Mouse (Mus musculus) heart, postnatal 0 days (tissue): ENCODE results near the gene Tcte3. TPM values are rescaled to one million over a fixed set of nuclear protein-coding genes. Genes with fewer than 3 reads are reported as not detected.
"Not testable (repeated sequence)": the region's sequence is repeated elsewhere in the genome, so short reads cannot be mapped to it uniquely, and the experiment has no call there.

Experiments used
- ATAC-seq: fragments of 200-750 bp; cut with Nextera tagmentation; 2 replicates; pipeline ENCODE4 v1.8.0; 2017; ENCODE audit warnings: low read depth, moderate number of reproducible peaks, moderate library complexity; ENCODE audit not compliant: insufficient read depth
- DNase-seq: peaks from one replicate; pipeline ENCODE4 v3.0.0-alpha.2; 2016; ENCODE audit warnings: low spot score
- H3K27ac ChIP-seq: fragments of 300-500 bp; sonication (generic); 2 replicates; pipeline ENCODE4 v1.5.1; 2014; ENCODE audit warnings: low read depth, mild to moderate bottlenecking
- H3K27me3 ChIP-seq: fragments of 300-500 bp; sonication (generic); 2 replicates; pipeline ENCODE4 v1.6.1; 2014; ENCODE audit warnings: low read length, mixed read lengths; ENCODE audit not compliant: control insufficient read depth, insufficient read depth
- H3K36me3 ChIP-seq: fragments of 300-500 bp; sonication (generic); replicated peaks from 2 replicates; pipeline ENCODE4 v1.6.1; 2014; ENCODE audit warnings: low read length, mixed read lengths; ENCODE audit not compliant: control insufficient read depth, insufficient read depth
- H3K4me1 ChIP-seq: fragments of 300-500 bp; sonication (generic); 2 replicates; pipeline ENCODE4 v1.6.1; 2014; ENCODE audit warnings: antibody characterized with exemption; ENCODE audit not compliant: control insufficient read depth, insufficient read depth
- H3K4me2 ChIP-seq: fragments of 300-500 bp; sonication (generic); 2 replicates; pipeline ENCODE4 v1.6.1; 2014; ENCODE audit warnings: low read depth, mild to moderate bottlenecking, low read length, moderate library complexity
- H3K4me3 ChIP-seq: fragments of 300-500 bp; sonication (generic); 2 replicates; pipeline ENCODE4 v1.5.1; 2014; ENCODE audit warnings: low read depth, low read length
- H3K9ac ChIP-seq: fragments of 300-500 bp; sonication (generic); replicated peaks from 2 replicates; pipeline ENCODE4 v1.6.1; 2014; ENCODE audit warnings: low read depth, low read length, mixed read lengths
- H3K9me3 ChIP-seq: fragments of 300-500 bp; sonication (generic); replicated peaks from 2 replicates; pipeline ENCODE4 v1.6.1; 2016; ENCODE audit warnings: low read length; ENCODE audit not compliant: control insufficient read depth
- CTCF ChIP-seq: IDR thresholded peaks from 2 replicates; pipeline ENCODE4 v1.5.1; 2016; ENCODE audit warnings: antibody characterized with exemption, control low read depth, low read depth
- EP300 ChIP-seq: IDR thresholded peaks from 2 replicates; pipeline ENCODE4 v1.6.1; 2016; ENCODE audit warnings: antibody characterized with exemption, low read depth
- WGBS: fragments of 180-500 bp; shearing (Covaris S2); extraction: QIAGEN DNeasy Blood & Tissue Kit; methylation state at CpG from one replicate; pipeline ENCODE4 v1.1.7; 2014; 5-methylcytosine and 5-hydroxymethylcytosine counted together
- polyA plus RNA-seq: library from polyadenylated mRNA; unstranded; fragments of >200 nt; fragmentation: Nextera tagmentation; extraction: Ambion mirVana; gene quantifications from 2 replicates; pipeline ENCODE4 v1.2.1, GENCODE M21; 2015
- total RNA-seq: library from RNA; depleted of rRNA; stranded (reverse); fragments of >200 nt; gene quantifications from 2 replicates; pipeline ENCODE4 v1.2.3, GENCODE M21; 2014; ENCODE audit warnings: low replicate concordance

The Tcte3 gene
- total and polyA plus RNA-seq, 2 experiments from 2014 or later, result not detected

DNA sequence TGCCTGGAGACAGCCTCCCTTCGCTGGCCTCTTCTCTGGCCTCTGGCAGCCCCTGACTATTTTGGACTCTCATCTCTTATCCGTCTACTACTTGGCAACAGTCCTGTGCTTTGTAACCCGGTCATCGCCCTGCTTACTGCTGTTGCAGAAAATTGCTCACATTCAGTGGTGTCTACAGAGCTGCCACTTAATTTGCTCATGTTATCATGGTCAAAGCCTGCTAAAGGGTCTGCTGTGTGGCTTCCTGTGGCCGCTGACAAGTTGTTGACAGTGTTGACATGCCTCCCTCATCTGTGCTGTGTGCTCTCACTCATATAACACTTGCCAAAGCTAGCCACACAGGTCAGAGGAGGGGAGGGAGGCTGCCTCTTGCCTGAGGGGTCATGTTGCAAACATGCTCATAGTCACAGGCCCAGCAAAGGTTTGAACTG is 16.9 kb upstream of the Tcte3 start:
- peak; percentile 89 for DNase-seq

DNA sequence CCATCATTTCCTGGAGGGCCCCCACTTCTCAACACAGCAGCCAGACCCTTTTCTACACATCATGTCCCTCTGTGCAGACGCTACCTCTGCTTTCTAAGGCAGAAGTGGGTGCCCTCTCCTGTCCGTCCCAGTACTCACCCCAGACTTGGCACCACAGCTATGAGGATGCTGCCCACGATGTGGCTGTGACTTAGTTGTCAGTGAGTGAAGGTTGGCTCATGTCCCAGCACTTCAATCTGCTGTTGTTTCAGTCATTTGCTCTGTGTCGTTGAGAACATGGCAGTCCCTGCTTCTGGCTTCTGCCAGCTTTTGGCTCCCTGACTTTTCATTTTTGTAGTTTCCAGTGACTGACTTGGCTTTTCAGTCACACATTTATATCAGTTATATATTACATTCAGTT is 14.6 kb upstream of the Tcte3 start:
- WGBS, result 49% methylated on average over 4 of the region's 4 CpGs
- no peak overlapping the region for H3K9ac ChIP-seq
- H3K27ac ChIP-seq, result no peak overlapping the region
- ATAC-seq (no peak), DNase-seq (no peak)
- H3K36me3 ChIP-seq, result peaks cover 9% of the 10 kb centered on the region; the same call in 1 of the 2 replicates
- H3K4me1 ChIP-seq, result peaks cover 14% of the 10 kb centered on the region
- H3K9me3 ChIP-seq, result no peaks in the 10 kb centered on the region
- TF ChIP-seq EP300, result no peak
- TF ChIP-seq CTCF, result no peak
- H3K4me2 ChIP-seq, result no peak overlapping the region
- no peaks in the 10 kb centered on the region for H3K27me3 ChIP-seq
- no peak overlapping the region for H3K4me3 ChIP-seq

More for the DNA sequence above, 16.9 kb upstream of the Tcte3 start:
- 0 out of 2 replicates have a peak, but pooled peaks cover 4% of the 10 kb centered on the region for H3K27me3 ChIP-seq
- peaks cover 14% of the 10 kb centered on the region for H3K4me1 ChIP-seq
- no peak overlapping the region for H3K4me2 ChIP-seq
- WGBS, result 17% methylated on average over 5 of the region's 5 CpGs
- peaks cover 17% of the 10 kb centered on the region for H3K36me3 ChIP-seq
- no peaks in the 10 kb centered on the region for H3K9me3 ChIP-seq
- ATAC-seq, result peak; percentile 92
- no peak overlapping the region for H3K4me3 ChIP-seq
- peak overlapping the region; percentile 63 for H3K27ac ChIP-seq
- no peak overlapping the region for H3K9ac ChIP-seq
- TF ChIP-seq CTCF (no peak), EP300 (peak; percentile 63; the same call in 1 of the 2 replicates)

DNA sequence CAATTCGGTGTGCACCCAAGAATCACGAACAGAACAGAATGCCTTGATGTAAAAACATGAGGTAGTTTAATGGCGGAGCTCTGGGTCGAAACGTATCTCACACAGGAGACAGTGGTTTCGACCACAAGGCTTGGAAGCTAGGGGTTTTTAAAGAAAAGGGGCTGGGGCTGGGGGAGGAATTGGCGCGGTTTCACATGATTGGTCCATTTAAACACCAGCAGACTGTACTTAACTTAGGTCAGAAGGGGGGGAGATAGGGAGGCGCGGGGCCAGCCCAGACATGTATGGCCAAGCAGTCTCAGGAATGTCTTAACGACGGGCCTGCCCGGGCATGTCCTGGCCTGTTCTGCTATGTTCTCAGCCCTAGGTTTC is 12.5 kb upstream of the Tcte3 start:
- H3K9ac ChIP-seq, H3K4me3 ChIP-seq, H3K9me3 ChIP-seq, ATAC-seq, H3K4me2 ChIP-seq, H3K27ac ChIP-seq, DNase-seq, H3K27me3 ChIP-seq, H3K36me3 ChIP-seq: not testable (repeated sequence)
- peaks cover 14% of the 10 kb centered on the region for H3K4me1 ChIP-seq
- 91% methylated on average over 9 of the region's 13 CpGs for WGBS

DNA sequence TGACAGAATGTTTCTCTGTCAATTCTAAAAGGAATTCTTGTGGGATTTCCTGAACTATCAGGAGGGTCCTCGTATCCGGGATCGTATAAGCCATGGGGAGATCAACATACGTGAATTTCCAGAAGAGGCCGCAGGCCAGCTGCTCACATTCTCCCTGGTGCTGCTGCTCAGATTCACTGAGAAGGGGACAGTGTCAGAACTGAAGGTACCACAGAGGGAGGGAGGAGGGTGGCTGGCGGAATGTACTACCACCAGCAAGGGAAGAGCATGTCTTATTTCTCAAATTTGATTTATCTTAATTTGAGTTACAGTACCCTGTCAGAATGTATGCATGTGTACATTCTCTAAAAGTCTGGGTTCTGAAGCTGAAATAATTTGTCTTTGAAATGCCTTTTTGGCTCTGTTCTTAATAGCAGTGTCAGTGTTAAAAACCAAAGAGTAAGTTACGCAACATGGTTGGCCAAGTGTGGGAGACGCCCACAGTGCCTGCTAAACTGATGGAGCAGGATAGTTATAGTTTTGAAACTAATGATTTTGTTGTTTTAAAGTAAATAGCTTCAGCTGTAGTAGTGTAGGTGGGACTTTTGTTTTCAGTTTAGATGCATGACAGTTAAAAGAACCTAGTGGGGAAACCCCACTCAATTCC is 12.0 kb upstream of the Tcte3 start:
- DNase-seq, H3K4me1 ChIP-seq, H3K4me3 ChIP-seq, H3K9ac ChIP-seq, H3K27me3 ChIP-seq, H3K9me3 ChIP-seq, ATAC-seq, H3K36me3 ChIP-seq, H3K27ac ChIP-seq, H3K4me2 ChIP-seq: not testable (repeated sequence)
- WGBS, result 93% methylated on average over 5 of the region's 8 CpGs

DNA sequence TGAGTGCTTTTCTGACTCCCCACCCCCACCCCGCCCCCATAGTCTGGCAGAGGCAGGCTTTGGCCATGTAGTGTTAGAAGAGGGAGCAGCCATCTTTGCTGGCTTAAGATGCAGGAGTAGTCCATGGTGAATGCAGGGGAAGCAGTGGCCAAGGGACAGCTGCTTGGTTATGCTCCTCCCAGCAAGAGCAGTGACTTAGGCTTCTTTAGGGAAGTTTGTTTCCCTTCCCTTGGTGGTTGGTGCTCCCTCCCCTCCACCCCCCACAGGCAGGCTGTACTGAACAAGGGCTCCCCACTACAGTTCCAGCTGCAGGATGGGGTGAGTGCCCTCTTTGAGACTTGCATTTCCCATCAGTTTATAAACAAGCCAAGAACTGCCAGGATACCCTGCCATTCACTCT is 11.5 kb upstream of the Tcte3 start:
- H3K9me3 ChIP-seq, H3K27ac ChIP-seq, DNase-seq, H3K27me3 ChIP-seq, H3K4me3 ChIP-seq, H3K36me3 ChIP-seq, ATAC-seq, H3K9ac ChIP-seq, H3K4me2 ChIP-seq, H3K4me1 ChIP-seq: not testable (repeated sequence)
- WGBS, result 64% methylated on average over 1 of the region's 1 CpGs

DNA sequence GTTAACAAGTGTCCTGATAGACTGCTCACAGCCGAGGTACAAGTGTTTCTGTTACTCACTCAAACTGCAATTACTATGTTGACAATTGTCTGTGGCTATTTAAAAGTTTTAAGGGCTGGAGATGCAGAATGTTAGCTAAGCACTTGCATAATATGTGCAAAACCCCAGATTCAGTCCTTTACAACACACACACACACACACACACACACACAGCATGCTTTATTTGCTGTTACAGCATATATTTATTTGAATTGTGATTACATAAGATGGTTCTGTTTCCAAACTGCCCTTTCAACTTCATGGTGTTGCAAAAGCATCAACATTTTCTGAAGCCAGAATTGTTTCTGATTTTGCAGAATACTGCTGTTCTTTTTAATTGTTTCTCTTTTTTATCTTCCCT is 9.1 kb upstream of the Tcte3 start:
- H3K9me3 ChIP-seq, H3K27ac ChIP-seq, H3K36me3 ChIP-seq, H3K4me1 ChIP-seq, H3K9ac ChIP-seq, H3K4me2 ChIP-seq, H3K4me3 ChIP-seq, ATAC-seq, H3K27me3 ChIP-seq, DNase-seq: not testable (repeated sequence)
- WGBS, result no CpG with 5 or more reads among the region's 1 CpGs

DNA sequence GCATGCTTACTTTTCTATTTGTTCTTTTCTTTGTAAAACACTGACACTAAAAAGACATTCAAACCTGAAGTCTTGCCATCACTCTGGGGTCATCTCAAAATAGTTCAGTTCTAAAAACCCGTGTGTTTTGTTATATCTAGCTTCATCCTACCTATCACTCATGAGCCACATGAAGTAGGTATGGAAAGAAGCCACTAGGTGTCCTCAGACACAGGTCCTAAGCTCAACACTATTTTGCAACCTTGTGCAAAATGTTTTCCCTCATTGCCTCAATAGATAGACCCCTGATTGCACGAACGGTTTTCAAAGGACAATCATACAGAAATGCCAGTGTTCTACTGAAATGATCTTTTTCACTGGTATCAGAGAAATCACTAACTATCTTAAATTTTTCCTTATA is 833 bp downstream of the Tcte3 start:
- not testable (repeated sequence) for H3K27me3 ChIP-seq, H3K4me2 ChIP-seq, H3K4me3 ChIP-seq, H3K27ac ChIP-seq, DNase-seq, H3K9me3 ChIP-seq, H3K36me3 ChIP-seq, H3K4me1 ChIP-seq, ATAC-seq, H3K9ac ChIP-seq
- WGBS, result no CpG with 5 or more reads among the region's 3 CpGs

DNA sequence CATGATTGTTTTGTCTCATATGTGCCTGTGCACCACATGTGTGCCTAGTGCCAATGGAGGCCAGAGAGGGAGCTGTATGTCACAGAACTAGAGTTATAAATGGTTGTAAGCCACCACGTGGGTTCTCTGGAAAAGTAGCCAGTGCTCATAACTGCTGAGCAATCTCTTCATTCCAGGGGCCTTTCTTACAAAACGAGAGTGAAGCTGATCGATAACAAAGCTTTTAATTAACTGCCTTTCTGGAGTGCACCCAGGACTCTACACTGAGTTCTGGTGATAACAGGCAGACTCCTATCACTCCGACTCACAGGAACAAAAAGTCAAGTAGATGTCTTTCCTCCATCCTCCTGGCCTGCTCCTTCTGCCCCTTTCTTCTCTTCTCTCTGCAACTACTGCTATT is 9.9 kb downstream of the Tcte3 start:
- not testable (repeated sequence) for H3K9me3 ChIP-seq, H3K4me3 ChIP-seq, H3K4me2 ChIP-seq, H3K9ac ChIP-seq, H3K36me3 ChIP-seq, DNase-seq, H3K27me3 ChIP-seq, H3K27ac ChIP-seq, H3K4me1 ChIP-seq, ATAC-seq
- no CpG with 5 or more reads among the region's 4 CpGs for WGBS
